Mouse (Mus musculus): ENCODE data around the gene Fam118a.
A peak's percentile ranks its signal among the peaks of the same experiment; 100 is the strongest.
"Not testable (repeated sequence)": the region's sequence is repeated elsewhere in the genome, so short reads cannot be mapped to it uniquely, and the experiment has no call there.

Fam118a gene

DNA sequence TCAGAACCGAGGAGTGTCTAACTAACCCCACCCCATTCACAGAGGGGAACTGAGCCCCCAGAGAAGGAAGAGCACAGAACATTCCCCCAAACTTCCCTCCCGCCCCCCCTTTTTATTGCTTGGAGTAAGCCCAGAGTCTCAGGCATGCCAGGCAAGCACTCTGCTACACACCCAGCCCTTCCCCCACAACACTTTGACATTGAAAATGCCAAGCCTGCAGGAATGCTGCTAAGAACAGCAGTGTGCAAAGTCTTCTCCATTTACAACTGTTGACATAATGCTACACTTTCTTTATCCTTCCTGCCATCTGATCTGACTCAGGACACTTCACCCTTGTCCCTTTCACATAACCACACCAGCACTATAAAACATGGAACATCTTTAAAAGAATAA lies 16.1 kb upstream of the Fam118a start:
- DNase-seq (ENCODE audit: low spot score): no peak

DNA sequence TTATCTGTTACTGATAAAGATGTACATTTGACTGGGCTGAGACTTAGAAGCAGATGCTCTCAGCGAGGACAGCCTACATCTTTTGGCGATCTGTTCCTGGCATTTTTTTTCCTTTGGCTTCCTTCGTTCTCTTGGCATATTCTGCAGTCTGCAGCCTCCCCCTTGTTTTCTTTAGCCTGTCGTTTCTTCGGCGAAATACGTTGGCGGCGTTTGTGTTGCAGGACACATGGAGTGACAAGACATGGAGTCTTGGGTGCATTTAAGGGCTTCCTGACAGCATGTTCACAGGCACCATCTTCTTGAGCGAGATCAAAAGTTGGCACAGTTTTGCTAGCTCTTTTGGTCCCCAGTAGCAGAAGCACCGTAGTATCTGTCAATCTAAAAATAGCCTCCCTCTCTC lies 13.0 kb upstream of the Fam118a start:
- DNase-seq (ENCODE audit: low spot score): no peak

DNA sequence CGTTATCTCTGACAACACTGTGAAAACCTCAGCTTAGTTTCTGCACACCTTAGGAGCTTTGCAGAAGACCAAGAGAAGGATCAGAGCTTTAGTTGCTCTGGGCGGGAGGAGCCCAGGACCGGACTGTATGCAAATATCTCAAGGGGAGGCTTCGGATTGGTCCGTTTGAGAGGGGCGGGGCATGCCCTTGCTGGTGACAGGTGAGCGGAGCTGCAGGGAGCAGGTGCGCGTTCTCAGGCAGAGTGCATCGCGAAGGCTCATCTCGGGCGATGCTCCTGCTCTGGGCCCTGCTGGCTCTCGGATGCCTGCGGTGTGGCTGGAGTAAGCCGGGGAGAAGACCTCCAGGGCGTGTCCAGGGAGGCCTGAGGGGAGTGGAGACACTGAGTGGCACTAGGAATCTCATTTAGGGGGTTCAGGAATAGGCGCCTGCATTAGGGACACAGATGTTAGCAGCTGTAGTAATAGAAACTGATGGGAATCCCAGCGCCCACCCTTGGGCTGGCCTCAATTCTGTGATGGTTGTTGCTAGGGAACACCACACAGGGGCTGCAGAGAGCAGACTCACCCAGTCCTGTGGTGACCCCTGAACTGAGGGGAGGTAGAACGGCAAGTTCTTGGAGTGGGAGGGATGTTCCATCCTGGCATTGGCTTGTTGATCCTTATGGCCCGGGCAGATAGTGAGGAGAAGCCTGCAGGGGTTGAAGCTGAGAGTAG lies 11.6 kb upstream of the Fam118a start, which contains the start of gene Upk3a:
Gene Upk3a (plus strand): TSS at position 191 of the 714 bp plus-strand sequence.
- DNase-seq (ENCODE audit: low spot score): no peak

DNA sequence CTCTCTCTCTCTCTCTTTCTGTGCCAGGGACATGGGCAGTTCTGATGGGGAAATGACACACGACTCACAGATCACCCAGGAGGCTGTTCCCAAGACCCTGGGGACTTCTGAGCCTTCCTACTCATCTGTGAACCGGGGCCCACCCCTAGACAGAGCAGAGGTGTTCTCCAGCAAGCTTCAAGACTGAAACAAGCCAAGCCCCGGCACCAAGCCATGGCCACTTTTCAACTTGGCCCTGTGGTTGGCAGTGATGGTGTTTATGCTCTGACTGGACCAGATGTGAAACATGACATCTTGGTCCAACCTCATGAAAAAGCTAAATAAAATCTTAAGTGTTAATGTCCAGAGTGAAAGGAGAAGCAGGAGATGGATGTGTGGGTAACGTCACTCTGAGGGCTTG lies 6.5 kb upstream of the Fam118a start:
- no peak for DNase-seq (ENCODE audit: low spot score)

DNA sequence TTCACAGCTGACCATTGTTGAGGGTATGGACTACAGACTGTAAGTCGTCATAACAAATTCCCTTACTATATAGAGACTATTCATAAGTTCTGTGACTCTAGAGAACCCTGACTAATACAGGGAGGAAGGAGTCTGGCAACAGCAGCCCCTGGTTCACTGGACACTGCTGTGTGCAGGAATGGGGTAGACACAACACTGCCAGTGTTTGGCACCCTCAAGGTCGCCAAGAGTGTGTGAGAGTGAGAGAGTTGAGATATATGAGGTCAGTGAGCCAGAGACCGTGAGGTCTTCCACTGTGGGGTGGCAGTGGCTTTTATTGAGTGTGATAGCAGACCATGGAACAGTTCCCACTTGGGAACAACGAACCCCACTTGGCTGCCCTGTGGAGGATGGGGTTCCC lies 2.6 kb upstream of the Fam118a start:
- DNase-seq (ENCODE audit: low spot score): peak; percentile 48

DNA sequence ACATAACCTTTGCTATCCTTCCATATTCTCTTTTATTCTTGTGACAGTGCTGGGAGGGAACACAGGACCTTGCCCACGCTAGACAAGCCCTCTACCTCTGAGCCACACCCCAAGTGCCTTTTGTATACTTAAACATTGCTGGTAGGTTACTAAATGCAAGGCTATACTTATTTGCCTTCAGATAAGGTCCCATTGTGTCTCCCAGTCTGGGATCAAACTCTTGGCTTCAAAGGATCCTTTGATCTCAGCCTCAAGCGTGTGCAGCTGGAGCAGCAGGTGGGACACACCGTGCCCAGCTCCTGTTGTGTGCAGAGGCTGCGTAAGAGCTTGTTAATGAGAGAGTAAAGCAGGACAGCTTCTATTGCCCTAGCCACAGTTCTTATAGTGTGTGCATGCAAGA lies 1.0 kb upstream of the Fam118a start:
- DNase-seq (ENCODE audit: low spot score): no peak

DNA sequence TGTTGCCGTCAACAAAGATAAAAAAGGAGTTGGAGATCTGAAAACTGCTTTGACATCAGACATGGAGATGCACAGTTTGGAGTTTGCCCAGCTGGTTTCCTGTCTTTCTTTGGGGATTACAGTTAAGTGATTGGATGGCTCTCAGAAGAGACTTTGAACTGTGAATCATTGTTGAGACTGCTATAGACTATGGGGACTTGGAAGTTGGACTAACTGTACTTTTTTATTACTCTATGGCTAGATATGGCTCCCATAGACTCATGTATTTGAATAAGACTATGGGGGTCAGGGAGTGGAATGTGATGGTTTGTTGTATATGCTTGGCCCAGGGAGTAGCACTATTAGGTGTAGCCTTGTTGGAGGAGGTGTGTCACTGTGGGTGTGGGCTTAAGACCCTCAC lies 1.9 kb downstream of the Fam118a start:
- DNase-seq (ENCODE audit: low spot score): not testable (repeated sequence)

DNA sequence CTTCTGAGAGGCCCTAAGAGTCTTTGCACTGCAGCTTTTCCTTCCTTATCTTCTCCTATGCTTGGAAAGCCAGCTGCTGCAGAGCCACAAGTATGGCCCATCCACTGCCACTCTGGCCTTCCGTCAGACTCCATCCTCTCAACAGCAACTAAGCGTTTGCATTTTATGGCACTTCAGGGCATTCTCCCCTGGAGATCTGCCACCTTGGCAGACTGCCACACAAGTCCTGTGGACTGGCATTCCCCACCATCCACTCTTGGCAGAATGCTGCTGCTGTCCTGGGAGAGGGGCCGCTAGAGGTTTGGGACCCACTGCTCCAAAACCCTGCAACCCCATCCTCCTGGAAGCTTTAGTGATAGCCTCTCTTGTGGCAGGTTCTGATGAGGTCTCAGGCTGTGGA lies 3.1 kb downstream of the Fam118a start:
- no peak for DNase-seq (ENCODE audit: low spot score)

DNA sequence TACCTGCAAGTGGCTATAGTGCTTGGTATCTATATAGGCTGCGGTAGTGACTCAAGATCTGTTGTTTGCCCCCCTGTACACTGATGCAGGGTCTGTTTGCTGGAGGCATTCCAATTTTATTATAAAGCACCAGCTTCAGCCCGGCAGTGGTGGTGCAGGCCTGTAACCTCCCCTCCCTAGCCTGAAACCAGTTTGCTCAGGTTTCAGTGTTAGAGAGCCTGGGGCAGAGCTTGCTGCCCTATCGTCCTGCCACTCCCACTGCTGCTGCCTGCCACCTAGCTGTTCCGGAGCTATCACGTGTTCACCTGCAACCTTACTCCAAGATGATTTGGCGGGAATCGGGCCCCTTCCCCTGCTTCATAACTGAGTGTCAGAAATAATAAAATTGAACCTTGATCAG lies 5.2 kb downstream of the Fam118a start:
- DNase-seq (ENCODE audit: low spot score): not testable (repeated sequence)

DNA sequence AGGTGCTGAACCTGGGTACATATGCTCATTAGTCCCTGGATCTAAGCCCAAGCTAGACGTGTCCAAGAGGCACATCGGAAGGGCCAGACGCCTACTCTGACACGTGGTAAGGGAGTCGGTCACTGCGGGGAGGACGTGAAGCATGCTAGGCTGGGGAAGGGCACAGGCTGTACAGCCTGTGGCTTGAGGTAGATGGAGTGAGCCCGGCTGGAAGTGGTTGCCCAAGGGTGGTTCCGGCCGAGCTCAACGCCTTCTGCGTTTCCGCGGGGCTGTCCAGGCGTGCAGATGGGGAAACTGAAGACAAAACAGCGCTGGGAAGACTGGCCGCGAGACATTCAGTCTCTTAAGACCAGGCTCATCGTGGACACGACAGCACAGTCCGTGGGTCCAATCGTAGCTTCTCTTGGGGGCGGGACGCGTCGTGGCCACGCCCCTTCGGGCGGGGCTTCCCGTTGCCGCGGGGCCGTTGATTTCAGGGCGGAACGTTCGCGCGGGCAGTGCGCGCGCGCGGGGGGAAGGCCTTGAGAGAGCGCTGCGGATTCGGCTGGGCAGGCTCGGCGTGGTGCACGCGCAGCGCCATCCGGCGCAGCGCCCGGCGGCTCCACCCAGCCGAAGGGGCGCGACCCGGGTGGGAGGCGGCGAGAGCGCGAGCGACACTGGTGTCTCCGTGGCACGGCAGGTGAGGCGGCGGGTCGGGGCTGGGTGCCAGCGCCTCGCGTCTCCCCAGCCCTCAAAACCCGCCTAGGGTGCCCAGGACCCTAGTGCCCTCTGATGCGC lies 8.0 kb downstream of the Fam118a start:
- peak; percentile 99 for DNase-seq (ENCODE audit: low spot score)

DNA sequence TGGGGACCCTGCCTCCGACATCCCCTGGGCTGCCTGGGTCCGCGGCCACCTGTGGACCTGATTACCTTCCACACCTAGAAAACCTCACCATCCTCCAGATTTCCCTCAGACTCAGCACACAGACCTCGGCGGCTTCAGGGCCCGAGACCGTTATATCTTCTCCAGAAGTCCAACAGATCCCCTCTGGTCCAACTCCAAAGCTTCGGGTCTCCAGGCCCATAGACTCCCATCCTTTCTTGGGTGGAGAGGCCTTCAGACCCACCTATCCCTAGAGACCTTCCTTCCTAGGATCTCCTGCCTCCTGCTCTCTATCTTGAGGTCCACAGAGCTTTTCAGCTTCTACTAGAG lies 8.6 kb downstream of the Fam118a start:
- no peak for DNase-seq (ENCODE audit: low spot score)

DNA sequence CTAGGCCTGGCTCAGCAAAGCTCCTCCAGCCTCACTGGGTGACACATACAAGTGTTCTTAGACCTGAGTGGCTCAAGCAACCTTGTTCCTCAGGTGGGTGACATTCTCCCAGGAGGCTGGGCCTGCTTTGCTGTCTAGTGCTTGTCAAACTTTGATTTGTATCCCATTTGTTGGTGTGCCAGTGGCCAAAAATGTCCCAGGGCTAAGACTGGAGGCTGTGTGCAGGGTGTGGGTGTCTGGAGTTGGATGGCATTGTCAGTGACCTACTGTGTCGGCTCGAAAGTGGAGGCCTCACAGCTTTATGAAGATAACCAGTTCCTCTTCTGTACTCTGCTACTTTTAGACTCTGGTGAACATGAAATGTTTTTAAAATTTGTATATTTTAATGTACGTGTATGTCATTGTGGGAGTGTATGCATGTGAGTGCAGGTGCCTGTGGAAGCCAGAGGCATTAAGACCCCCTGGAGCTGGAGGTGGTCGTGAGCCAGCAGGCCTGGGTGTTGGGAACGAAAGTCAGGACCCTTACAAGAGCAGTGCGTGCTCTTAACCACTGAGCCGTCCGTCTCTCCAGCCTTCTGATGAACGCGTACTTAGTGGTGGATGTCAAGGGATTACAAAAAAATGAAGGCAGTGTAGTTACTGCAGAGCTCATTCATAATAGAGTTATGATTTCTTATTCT lies 12.9 kb downstream of the Fam118a start:
- DNase-seq (ENCODE audit: low spot score): no peak

DNA sequence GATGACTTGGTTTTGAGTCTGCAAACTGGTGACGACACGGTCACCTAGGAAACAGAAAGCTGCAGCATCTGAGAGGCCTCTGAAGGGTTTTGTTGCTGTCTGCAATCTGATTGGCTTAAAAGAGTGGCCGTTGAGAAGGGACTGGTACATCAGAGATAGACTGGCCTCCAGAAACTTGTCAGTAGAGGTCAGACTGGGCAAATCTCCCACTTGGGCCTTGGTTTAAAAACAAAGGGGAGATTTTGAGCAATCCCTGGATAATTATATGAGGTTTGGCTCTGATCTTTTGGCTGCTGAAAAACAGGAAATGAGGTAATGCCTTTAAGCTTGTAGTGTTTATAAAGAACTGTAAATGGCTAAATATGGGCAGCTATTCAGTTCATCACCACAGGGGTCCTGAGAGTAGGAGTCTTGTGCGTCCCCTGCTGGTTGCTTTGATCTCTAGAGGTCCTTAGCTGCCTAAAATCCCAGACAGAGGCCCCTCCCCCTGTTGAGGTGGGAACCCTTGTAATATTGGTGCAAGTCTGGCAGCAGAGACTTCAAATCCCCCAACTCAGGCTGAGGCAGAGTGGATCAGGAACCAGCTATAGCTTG lies 13.7 kb downstream of the Fam118a start:
- peak; percentile 45 for DNase-seq (ENCODE audit: low spot score)

DNA sequence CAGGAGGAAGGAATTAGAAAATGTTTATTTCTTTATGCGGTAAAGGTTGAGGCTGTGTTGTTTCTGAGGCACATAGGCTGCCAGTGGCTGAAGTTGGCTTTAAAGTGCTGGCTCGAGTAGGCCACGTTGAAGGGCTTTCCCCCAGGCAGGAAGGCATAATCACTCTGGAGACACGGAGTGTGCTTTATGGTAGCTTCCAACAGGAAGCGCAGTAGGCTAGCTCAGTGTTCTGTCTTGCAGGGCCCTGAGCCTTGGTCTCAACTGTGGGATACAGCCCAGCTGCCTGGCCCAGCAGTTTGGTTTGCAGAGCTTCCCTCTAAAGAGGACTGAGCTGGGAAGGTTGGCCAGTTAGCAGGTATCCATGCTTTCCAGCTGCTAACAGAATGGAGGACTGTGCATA lies 14.4 kb downstream of the Fam118a start:
- DNase-seq (ENCODE audit: low spot score): no peak

DNA sequence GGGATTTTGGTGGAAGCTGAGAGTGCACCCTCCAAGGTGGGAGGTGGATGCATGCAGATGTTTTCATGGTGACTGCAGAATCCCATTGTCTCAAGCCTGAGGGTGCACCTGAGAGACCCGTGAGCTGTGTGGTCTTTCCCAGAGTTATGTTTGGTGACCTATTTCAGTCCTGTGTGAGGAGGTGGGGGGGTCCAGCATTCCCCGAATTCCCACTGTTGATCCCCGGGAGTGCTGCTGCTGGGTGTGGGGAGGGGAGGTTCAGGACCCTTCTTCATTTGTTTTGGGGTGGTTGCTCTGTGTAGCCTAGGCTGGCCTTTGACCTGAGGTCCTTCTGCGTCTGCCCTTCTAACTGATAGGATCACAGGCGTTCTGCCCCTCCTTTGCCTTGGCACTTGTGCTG lies 15.0 kb downstream of the Fam118a start:
- no peak for DNase-seq (ENCODE audit: low spot score)

DNA sequence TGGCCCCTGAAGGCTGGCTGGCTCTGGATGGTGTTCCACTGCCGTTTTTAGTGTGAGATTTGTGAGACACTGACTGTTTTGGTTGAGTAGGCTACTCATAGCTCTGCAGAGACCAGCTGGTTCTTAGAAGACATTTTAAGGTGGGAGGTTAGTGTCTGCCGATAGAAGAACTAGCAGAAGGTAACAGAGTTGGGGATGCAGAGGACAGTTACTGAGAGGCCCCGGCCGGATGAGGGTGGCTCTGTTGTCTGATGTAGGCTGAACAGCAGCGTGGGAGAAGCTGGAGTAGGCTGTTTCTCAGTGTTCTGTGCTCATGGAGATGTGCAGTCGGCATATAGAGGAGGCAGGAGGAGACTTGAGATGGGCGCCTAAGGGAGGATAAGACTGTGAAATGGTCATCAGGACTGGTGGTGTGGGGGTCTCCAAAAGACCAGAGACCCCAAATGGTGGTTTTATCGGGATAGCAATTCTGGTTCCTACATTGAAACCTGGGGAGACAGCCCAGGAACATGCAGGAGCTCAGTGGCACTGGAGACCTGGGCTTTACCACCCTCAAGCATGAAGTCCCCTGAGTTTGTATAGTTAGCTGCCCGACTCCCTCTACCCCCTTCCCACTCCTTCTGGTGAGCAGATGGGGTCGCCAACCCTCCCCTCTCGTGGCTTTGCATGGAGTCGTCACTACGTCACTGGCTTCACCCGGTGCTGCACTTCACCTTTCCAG lies 17.6 kb downstream of the Fam118a start:
- no peak for DNase-seq (ENCODE audit: low spot score)

DNA sequence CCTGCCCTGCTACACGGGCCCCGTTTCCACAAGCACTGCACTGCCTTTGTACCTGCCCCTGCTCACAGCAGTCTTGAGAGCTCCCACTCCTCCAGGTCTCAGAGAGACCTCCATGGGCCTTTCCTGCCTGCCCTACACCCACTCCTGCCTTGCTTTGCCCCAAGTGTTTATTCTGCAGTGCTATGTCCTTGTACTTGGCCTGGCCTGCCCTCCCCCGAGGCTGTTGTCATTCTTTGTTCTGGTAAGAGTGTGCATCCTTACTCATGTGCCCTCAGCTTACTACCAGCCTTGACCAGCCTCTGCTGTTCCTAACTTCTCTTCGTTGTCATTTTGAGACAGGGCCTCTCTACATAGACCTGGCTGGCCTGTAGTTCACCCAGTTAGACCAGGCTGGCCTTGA lies 19.1 kb downstream of the Fam118a start:
- DNase-seq (ENCODE audit: low spot score): peak; percentile 43

DNA sequence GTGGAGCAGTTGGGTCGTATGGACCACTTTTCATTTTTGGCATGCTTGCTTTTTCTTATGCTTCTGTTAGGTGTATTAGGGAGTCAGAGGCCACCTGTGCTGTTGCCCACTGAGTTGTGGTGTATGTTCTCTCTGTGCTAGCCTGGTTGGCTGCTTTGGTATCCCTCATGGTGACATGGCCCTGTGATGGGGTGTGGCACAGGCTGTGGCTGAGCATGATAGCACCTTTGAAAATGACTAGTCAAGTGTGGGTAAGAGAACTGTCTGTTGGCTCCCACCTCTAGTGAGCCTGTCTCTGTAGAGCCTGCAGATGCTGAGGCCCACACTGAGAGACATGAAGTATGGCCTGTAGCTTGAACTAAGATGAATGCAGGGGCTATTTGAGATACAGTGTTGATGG lies 21.0 kb downstream of the Fam118a start:
- no peak for DNase-seq (ENCODE audit: low spot score)

DNA sequence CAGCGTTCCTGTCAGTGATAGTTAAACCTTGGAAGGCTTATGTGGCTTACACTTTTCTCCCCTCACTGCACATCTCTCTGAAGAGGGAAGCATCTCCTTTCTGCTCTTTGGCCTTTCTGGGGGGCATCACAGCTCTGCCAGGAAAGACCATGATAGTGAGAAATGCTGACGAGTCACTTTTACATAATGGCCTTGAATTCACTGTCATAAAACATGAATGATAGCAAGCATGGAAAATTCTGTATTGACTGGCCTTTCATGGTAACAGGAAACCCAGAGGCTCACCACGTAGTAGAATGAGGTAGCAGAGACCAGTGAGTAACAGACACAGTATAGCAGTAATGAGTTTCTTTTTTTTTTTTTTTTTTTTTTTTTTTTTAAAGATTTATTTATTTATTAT lies 25.4 kb downstream of the Fam118a start:
- DNase-seq (ENCODE audit: low spot score): no peak

DNA sequence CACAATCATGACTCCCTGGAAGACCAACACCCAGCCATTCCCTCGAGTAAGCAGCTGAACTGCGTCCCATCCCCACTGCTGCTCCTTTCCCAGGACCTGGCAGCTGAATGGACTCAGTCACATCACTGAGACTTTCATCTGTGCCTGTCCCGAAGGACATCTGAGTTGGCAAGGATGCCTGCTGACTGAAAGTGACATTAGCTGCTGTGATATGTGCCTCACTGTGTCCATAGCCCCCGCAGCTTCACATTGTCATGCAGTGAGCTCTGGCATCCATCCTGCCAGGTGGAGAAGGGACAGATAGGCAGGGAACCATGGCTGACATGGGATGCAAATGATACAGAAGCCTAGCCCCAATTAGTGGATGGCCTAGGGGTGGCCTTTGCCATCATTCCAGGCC lies 26.4 kb downstream of the Fam118a start:
- no peak for DNase-seq (ENCODE audit: low spot score)

DNA sequence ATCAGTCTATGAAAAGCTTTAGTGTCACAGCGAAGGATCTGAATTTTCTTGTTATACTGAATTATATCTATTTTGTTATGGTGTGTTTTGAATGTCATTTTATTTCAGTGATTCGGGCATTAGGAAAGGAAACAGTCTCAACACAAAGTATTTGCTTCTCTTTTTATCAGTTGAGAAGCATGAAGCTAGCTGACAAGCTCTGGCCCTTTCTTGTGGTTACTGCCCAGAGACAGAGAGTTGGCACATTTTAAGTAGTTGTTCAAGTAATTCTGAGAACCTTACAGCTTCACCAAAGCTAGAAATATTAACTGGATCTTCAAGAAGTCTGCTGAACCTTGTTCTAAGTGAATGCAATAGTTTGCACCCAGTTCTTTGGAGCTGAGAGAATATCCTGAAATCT lies 34.7 kb downstream of the Fam118a start:
- DNase-seq (ENCODE audit: low spot score): no peak

DNA sequence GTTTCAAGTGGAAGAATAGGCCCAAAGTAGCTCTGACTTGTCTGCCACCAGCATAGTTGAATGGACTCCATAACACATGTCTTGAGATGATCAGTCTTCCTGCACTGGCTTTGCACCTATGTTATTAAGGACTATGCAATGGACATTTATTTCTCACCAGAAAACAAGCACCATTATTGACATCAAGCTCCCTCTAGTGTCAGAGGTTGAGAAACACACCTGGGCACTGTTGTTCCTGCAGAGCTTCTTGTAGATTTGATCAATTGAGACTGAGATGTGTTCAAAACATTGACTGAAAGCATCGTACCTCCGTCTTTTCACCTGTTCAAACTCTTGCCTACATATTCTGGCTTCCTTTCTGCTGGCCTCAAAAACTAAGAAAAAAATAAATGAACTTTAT lies 41.8 kb downstream of the Fam118a start:
- DNase-seq (ENCODE audit: low spot score): no peak
